12 mouse cellular contexts compared by ENCODE assay signal in the genomic region with DNA sequence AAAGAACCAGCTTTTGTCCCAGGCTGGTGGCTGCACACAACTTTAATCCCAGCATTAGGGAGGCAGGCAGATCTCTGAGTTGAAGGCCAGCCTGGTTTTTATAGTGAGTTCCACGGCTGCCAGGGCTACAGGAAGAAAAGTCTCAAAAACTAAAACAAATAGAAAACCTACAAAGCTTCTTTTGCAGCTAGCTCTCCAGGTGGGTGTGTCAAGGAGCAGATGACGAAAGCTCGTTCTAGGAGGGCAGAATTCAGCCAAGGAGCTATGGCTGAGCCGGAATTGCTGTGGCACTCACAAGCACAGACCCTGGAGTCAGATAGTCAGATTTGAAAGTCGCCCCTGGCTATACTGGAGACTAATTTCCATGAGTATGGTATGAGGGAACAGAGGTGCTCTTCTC. TPM values are rescaled to one million over a fixed set of nuclear protein-coding genes. Genes with fewer than 3 reads are reported as not detected.
DNase-seq lines count a peak whose midpoint lies in the region; ATAC-seq and TF ChIP-seq lines count a peak whose summit lies in the region.
"Had no signal": no experiment of that assay in that cellular context is flagged by ENCODE, and none has a peak within 500 bp of the region (broad histone marks: within the 10 kb centered on the region; RNA-seq: fewer than 3 reads in every experiment).

No protein-coding gene starts in this region.

- H3K4me3 ChIP-seq in heart, embryonic 14.5 days (ENCODE audit: control insufficient read depth in 1 of 2, insufficient read depth in 1 of 2, low read depth in 1 of 2, low read length in 2 of 2), result no peak overlapping the region
- no peak overlapping the region for H3K4me3 ChIP-seq in heart, adult 2 months
- H3K4me3 ChIP-seq in embryonic facial prominence, embryonic 10.5 days, result no peak overlapping the region; the same call in 1 of the 2 replicates
- 0 out of 2 replicates have a peak overlapping the region, but pooled peaks have one; percentile 83 for H3K4me3 ChIP-seq in limb, embryonic 13.5 days
- no peak overlapping the region for H3K4me3 ChIP-seq in lung, postnatal 0 days (ENCODE audit: low read depth, low read length)

- no peak for TF ChIP-seq POLR2A in heart, adult 2 months (IDR thresholded peaks at IDR 0.05; ENCODE audit: insufficient read depth, low read depth, low read length)

- TF ChIP-seq CTCF in heart, adult 2 months (IDR thresholded peaks at IDR 0.05), result no peak
- TF ChIP-seq CTCF in lung, postnatal 0 days (IDR thresholded peaks at IDR 0.05), result no peak

- peaks cover 1% of the 10 kb centered on the region; the same call in 1 of the 2 replicates for H3K36me3 ChIP-seq in heart, embryonic 14.5 days (ENCODE audit: control insufficient read depth, insufficient read depth, low read length)
- no peaks in the 10 kb centered on the region for H3K36me3 ChIP-seq in heart, adult 2 months (ENCODE audit: control insufficient read depth, insufficient read depth, low read length)
- peaks cover 19% of the 10 kb centered on the region for H3K36me3 ChIP-seq in embryonic facial prominence, embryonic 10.5 days (replicated peaks)
- peaks cover 16% of the 10 kb centered on the region for H3K36me3 ChIP-seq in limb, embryonic 13.5 days
- H3K36me3 ChIP-seq in lung, postnatal 0 days (ENCODE audit: insufficient read depth, low read length), result no peaks in the 10 kb centered on the region

- H3K79me2 ChIP-seq in heart, adult 2 months (replicated peaks; ENCODE audit: control insufficient read depth, insufficient read depth, low read length), result no peaks in the 10 kb centered on the region

- H3K9me3 ChIP-seq in heart, embryonic 14.5 days (ENCODE audit: control insufficient read depth, low read length), result no peaks in the 10 kb centered on the region
- H3K9me3 ChIP-seq in embryonic facial prominence, embryonic 10.5 days, result no peaks in the 10 kb centered on the region
- H3K9me3 ChIP-seq in limb, embryonic 13.5 days, result no peaks in the 10 kb centered on the region
- no peaks in the 10 kb centered on the region for H3K9me3 ChIP-seq in lung, postnatal 0 days (ENCODE audit: low read length)

- 79% methylated on average over 5 of the region's 5 CpGs for WGBS in heart, embryonic 14.5 days
- WGBS in heart, adult 2 months, result 85% methylated on average over 5 of the region's 5 CpGs
- WGBS in embryonic facial prominence, embryonic 10.5 days, result 62% methylated on average over 5 of the region's 5 CpGs
- 64% methylated on average over 5 of the region's 5 CpGs for WGBS in limb, embryonic 13.5 days
- 54% methylated on average over 5 of the region's 5 CpGs for WGBS in lung, postnatal 0 days

- H3K9ac ChIP-seq in heart, embryonic 14.5 days (ENCODE audit: low read length), result no peak overlapping the region
- no peak overlapping the region for H3K9ac ChIP-seq in heart, adult 2 months (ENCODE audit: low read depth, low read length)
- H3K9ac ChIP-seq in limb, embryonic 13.5 days, result no peak overlapping the region
- H3K9ac ChIP-seq in lung, postnatal 0 days (replicated peaks; ENCODE audit: low read depth), result no peak overlapping the region

- H3K4me1 ChIP-seq in heart, embryonic 14.5 days (ENCODE audit: control insufficient read depth in 2 of 2, insufficient read depth in 2 of 2, low read length in 2 of 2), result peaks cover 7 to 21% of the 10 kb centered on the region in 2 experiments
- peaks cover 4% of the 10 kb centered on the region for H3K4me1 ChIP-seq in heart, adult 2 months (ENCODE audit: control insufficient read depth, insufficient read depth, low read length)
- H3K4me1 ChIP-seq in embryonic facial prominence, embryonic 10.5 days, result peaks cover 36% of the 10 kb centered on the region
- H3K4me1 ChIP-seq in limb, embryonic 13.5 days, result peaks cover 39% of the 10 kb centered on the region
- peaks cover 3% of the 10 kb centered on the region; the same call in 1 of the 2 replicates for H3K4me1 ChIP-seq in lung, postnatal 0 days (ENCODE audit: insufficient read depth, low read depth, low read length)

- H3K4me2 ChIP-seq in heart, embryonic 14.5 days (ENCODE audit: low read length), result peak overlapping the region; percentile 91; the same call in 1 of the 2 replicates
- peak overlapping the region; percentile 98 for H3K4me2 ChIP-seq in limb, embryonic 13.5 days (replicated peaks)
- H3K4me2 ChIP-seq in lung, postnatal 0 days (replicated peaks; ENCODE audit: low read depth, low read length), result peak overlapping the region; percentile 90

- no peak for TF ChIP-seq EP300 in heart, adult 2 months (IDR thresholded peaks at IDR 0.05; ENCODE audit: insufficient read depth, low read depth, low read length)
- peak; percentile 12; the same call in 1 of the 2 replicates for TF ChIP-seq EP300 in lung, postnatal 0 days (IDR thresholded peaks at IDR 0.05)

- intact Hi-C loops in heart, adult 2 months (cut with DNase I), result no loop called here

- H3K27me3 ChIP-seq in heart, embryonic 14.5 days (ENCODE audit: control insufficient read depth, insufficient read depth, low read length), result no peaks in the 10 kb centered on the region
- H3K27me3 ChIP-seq in heart, adult 2 months (ENCODE audit: control insufficient read depth, insufficient read depth, low read length), result no peaks in the 10 kb centered on the region
- no peaks in the 10 kb centered on the region for H3K27me3 ChIP-seq in embryonic facial prominence, embryonic 10.5 days (replicated peaks; ENCODE audit: low read depth, poor library complexity, severe bottlenecking)
- no peaks in the 10 kb centered on the region for H3K27me3 ChIP-seq in limb, embryonic 13.5 days
- no peaks in the 10 kb centered on the region for H3K27me3 ChIP-seq in lung, postnatal 0 days (replicated peaks; ENCODE audit: insufficient read depth, low read length)

- no peak for DNase-seq in heart, adult 2 months
- no peak for DNase-seq in embryonic facial prominence, embryonic 10.5 days (ENCODE audit: low spot score)
- peak; percentile 88 for DNase-seq in lung, postnatal 0 days (ENCODE audit: low spot score)
- DNase-seq in layer of hippocampus, adult 11-12 months (ENCODE audit: low spot score), result no peak
- DNase-seq in cerebellum, adult 9-11 months, result no peak
- DNase-seq in left cerebral cortex, adult 9 months (ENCODE audit: low spot score in 2 of 2), result no peak
- DNase-seq: kidney, postnatal 14 days; right cerebral cortex, postnatal 4 days had no signal

- no peak overlapping the region for H3K27ac ChIP-seq in heart, embryonic 14.5 days (replicated peaks in 1 of 2; ENCODE audit: control insufficient read depth in 1 of 2, insufficient read depth in 1 of 2, low read depth in 2 of 2, low read length in 2 of 2)
- no peak overlapping the region for H3K27ac ChIP-seq in heart, adult 2 months
- peak overlapping the region; percentile 87 for H3K27ac ChIP-seq in embryonic facial prominence, embryonic 10.5 days (replicated peaks)
- H3K27ac ChIP-seq in limb, embryonic 13.5 days, result peak overlapping the region; percentile 68; the same call in 1 of the 2 replicates
- peak overlapping the region; percentile 95 for H3K27ac ChIP-seq in lung, postnatal 0 days (ENCODE audit: low read length)

- no peak for ATAC-seq in heart, embryonic 14.5 days (ENCODE audit: insufficient number of reproducible peaks, insufficient read depth, low FRiP score, low read depth)
- ATAC-seq in limb, embryonic 13.5 days (ENCODE audit: low FRiP score, low read depth), result no peak
- peak; percentile 18 for ATAC-seq in lung, postnatal 0 days
- ATAC-seq: activated CD4-positive, CD25-positive, alpha-beta regulatory T cell, adult 4 months had no signal

RNA-seq across cellular contexts. Expression of gene H2afj, which starts 1.2 kb away (rescaled TPM):
- polyA plus RNA-seq in heart, embryonic 14.5 days (2014; fragmentation: Nextera tagmentation; extraction: Ambion mirVana), result 71.4 TPM in 2 replicates
- 10 to 100 TPM; 29.4 to 30.1 TPM for total RNA-seq in heart, adult 2 months (2021)
- 24.6 and 49.4 TPM in 2 replicates for polyA plus RNA-seq in heart, adult 2 months (2012; rRNA removed)
- polyA plus RNA-seq in embryonic facial prominence, embryonic 10.5 days (2016; fragmentation: Nextera tagmentation; extraction: Ambion mirVana), result 86.6 and 91.3 TPM in 2 replicates
- 85.9 and 95.9 TPM in 2 replicates for polyA plus RNA-seq in limb, embryonic 13.5 days (2015; fragmentation: Nextera tagmentation; extraction: Ambion mirVana)
- polyA plus RNA-seq in lung, postnatal 0 days (2015; fragmentation: Nextera tagmentation; extraction: Ambion mirVana), result 424 and 464 TPM in 2 replicates

RNA-seq across cellular contexts. Expression of gene Hist4h4, which starts 2.6 kb away (rescaled TPM):
- polyA plus RNA-seq in heart, embryonic 14.5 days (2014; fragmentation: Nextera tagmentation; extraction: Ambion mirVana), result 0.20 and 0.35 TPM in 2 replicates
- total RNA-seq in heart, adult 2 months (2021), result 1 to 10 TPM; 5.9 to 6.5 TPM
- polyA plus RNA-seq in heart, adult 2 months (2012; rRNA removed), result 0.16 and 0.56 TPM in 2 replicates
- polyA plus RNA-seq in embryonic facial prominence, embryonic 10.5 days (2016; fragmentation: Nextera tagmentation; extraction: Ambion mirVana), result 0.47 and 0.64 TPM in 2 replicates
- polyA plus RNA-seq in limb, embryonic 13.5 days (2015; fragmentation: Nextera tagmentation; extraction: Ambion mirVana), result 0.74 and 0.84 TPM in 2 replicates
- polyA plus RNA-seq in lung, postnatal 0 days (2015; fragmentation: Nextera tagmentation; extraction: Ambion mirVana), result 1.5 and 1.6 TPM in 2 replicates

RNA-seq across cellular contexts. Expression of gene BC049715, which starts 20.6 kb away (rescaled TPM):
- 1.1 and 2.3 TPM in 2 replicates for polyA plus RNA-seq in heart, embryonic 14.5 days (2014; fragmentation: Nextera tagmentation; extraction: Ambion mirVana)
- total RNA-seq in heart, adult 2 months (2021), result 1 to 10 TPM in 1 of 2 experiments, under 1 TPM in 1; 0.44 to 1.8 TPM
- 0.59 and 0.61 TPM in 2 replicates for polyA plus RNA-seq in heart, adult 2 months (2012; rRNA removed)
- 1.3 and 2.1 TPM in 2 replicates for polyA plus RNA-seq in embryonic facial prominence, embryonic 10.5 days (2016; fragmentation: Nextera tagmentation; extraction: Ambion mirVana)
- 1.8 and 2.2 TPM in 2 replicates for polyA plus RNA-seq in limb, embryonic 13.5 days (2015; fragmentation: Nextera tagmentation; extraction: Ambion mirVana)
- 1.8 and 2.2 TPM in 2 replicates for polyA plus RNA-seq in lung, postnatal 0 days (2015; fragmentation: Nextera tagmentation; extraction: Ambion mirVana)

RNA-seq across cellular contexts. Expression of gene Wbp11, which starts 21.2 kb away (rescaled TPM):
- polyA plus RNA-seq in heart, embryonic 14.5 days (2014; fragmentation: Nextera tagmentation; extraction: Ambion mirVana), result 67.7 and 69.5 TPM in 2 replicates
- total RNA-seq in heart, adult 2 months (2021), result 10 to 100 TPM; 67.6 to 68.1 TPM
- polyA plus RNA-seq in heart, adult 2 months (2012; rRNA removed), result 28.7 and 28.9 TPM in 2 replicates
- polyA plus RNA-seq in embryonic facial prominence, embryonic 10.5 days (2016; fragmentation: Nextera tagmentation; extraction: Ambion mirVana), result 163 and 165 TPM in 2 replicates
- 110 and 114 TPM in 2 replicates for polyA plus RNA-seq in limb, embryonic 13.5 days (2015; fragmentation: Nextera tagmentation; extraction: Ambion mirVana)
- 44.4 and 46.1 TPM in 2 replicates for polyA plus RNA-seq in lung, postnatal 0 days (2015; fragmentation: Nextera tagmentation; extraction: Ambion mirVana)

RNA-seq across cellular contexts. Expression of gene Gucy2c, which starts 25.3 kb away (rescaled TPM):
- not detected in 2 replicates for polyA plus RNA-seq in heart, embryonic 14.5 days (2014; fragmentation: Nextera tagmentation; extraction: Ambion mirVana)
- not detected for total RNA-seq in heart, adult 2 months (2021)
- polyA plus RNA-seq in heart, adult 2 months (2012; rRNA removed), result not detected in 2 replicates
- polyA plus RNA-seq in embryonic facial prominence, embryonic 10.5 days (2016; fragmentation: Nextera tagmentation; extraction: Ambion mirVana), result 0.11 TPM in 2 replicates
- 0.04 and 0.10 TPM in 2 replicates for polyA plus RNA-seq in limb, embryonic 13.5 days (2015; fragmentation: Nextera tagmentation; extraction: Ambion mirVana)
- polyA plus RNA-seq in lung, postnatal 0 days (2015; fragmentation: Nextera tagmentation; extraction: Ambion mirVana), result 0.11 TPM in 1 of 2 replicates, not detected in the other
- total RNA-seq: heart, adult 8-10 months had no signal
- polyA plus RNA-seq: activated CD4-positive, CD25-positive, alpha-beta regulatory T cell, adult 4 months had no signal

Comparison
In these comparisons a context has a peak if more than half of its experiments do, and no peak if none do; other contexts are left out.
1. H3K27ac ChIP-seq: peak in embryonic facial prominence, embryonic 10.5 days (single experiment), limb, embryonic 13.5 days (single experiment) and lung, postnatal 0 days (single experiment); none in heart, embryonic 14.5 days (0 of 2) and heart, adult 2 months (single experiment).
2. Peak in every context shown above with its lines, with median percentiles within 50 percentile points of each other: H3K4me2 ChIP-seq.